Mouse (Mus musculus): Measurements from ENCODE around the gene Mnat1. TPM values are rescaled to one million over a fixed set of nuclear protein-coding genes. Genes with fewer than 3 reads are reported as not detected.

Mnat1 gene
- total and polyA plus RNA-seq, 2 experiments from 2014 or later: 13.2 to 16.1 TPM

GRCm38 (mm10) chr12:73098593-73098992 is 24.9 kb upstream of the Mnat1 start:
- H3K36me3 ChIP-seq (ENCODE audit: insufficient read depth, low read length): no peaks in the 10 kb centered on the region
- H3K4me2 ChIP-seq (ENCODE audit: low read depth, low read length, poor library complexity, severe bottlenecking): no peak overlapping the region
- no peaks in the 10 kb centered on the region for H3K4me1 ChIP-seq (ENCODE audit: insufficient read depth, low read length)
- no peaks in the 10 kb centered on the region for H3K27me3 ChIP-seq (ENCODE audit: insufficient read depth, low read length)
- WGBS: 90% methylated on average over 4 of the region's 4 CpGs
- ATAC-seq (ENCODE audit: low FRiP score): no peak
- no peak overlapping the region for H3K27ac ChIP-seq (ENCODE audit: low read depth, low read length)
- H3K4me3 ChIP-seq (ENCODE audit: low read depth, low read length): no peak overlapping the region
- no peak for DNase-seq (ENCODE audit: low spot score)
- TF ChIP-seq CTCF (IDR thresholded peaks at IDR 0.05): no peak
- H3K9me3 ChIP-seq (ENCODE audit: low read length): no peaks in the 10 kb centered on the region
- no peak overlapping the region for H3K9ac ChIP-seq (replicated peaks; ENCODE audit: low read length, poor library complexity, severe bottlenecking)

- WGBS: 90% methylated on average over 12 of the region's 12 CpGs
- Histone ChIP-seq H3K4me3 (ENCODE audit: low read depth, low read length) (no peak overlapping the region), H3K27me3 (ENCODE audit: insufficient read depth, low read length) (no peaks in the 10 kb centered on the region), H3K4me1 (ENCODE audit: insufficient read depth, low read length) (no peaks in the 10 kb centered on the region), H3K9ac (replicated peaks; ENCODE audit: low read length, poor library complexity, severe bottlenecking) (no peak overlapping the region), H3K27ac (ENCODE audit: low read depth, low read length) (no peak overlapping the region), H3K9me3 (ENCODE audit: low read length) (no peaks in the 10 kb centered on the region), H3K4me2 (ENCODE audit: low read depth, low read length, poor library complexity, severe bottlenecking) (no peak overlapping the region), H3K36me3 (ENCODE audit: insufficient read depth, low read length) (no peaks in the 10 kb centered on the region)
- ATAC-seq (ENCODE audit: low FRiP score) (no peak), DNase-seq (ENCODE audit: low spot score) (no peak)
- TF ChIP-seq CTCF (IDR thresholded peaks at IDR 0.05): no peak
These were observed 19.8 kb upstream of the Mnat1 start for GRCm38 (mm10) chr12:73103713-73104112.

- no peak overlapping the region for H3K4me2 ChIP-seq (ENCODE audit: low read depth, low read length, poor library complexity, severe bottlenecking)
- H3K9me3 ChIP-seq (ENCODE audit: low read length): no peaks in the 10 kb centered on the region
- H3K4me3 ChIP-seq (ENCODE audit: low read depth, low read length): no peak overlapping the region
- peaks cover 13% of the 10 kb centered on the region; the same call in 1 of the 2 replicates for H3K27me3 ChIP-seq (ENCODE audit: insufficient read depth, low read length)
- no peaks in the 10 kb centered on the region for H3K4me1 ChIP-seq (ENCODE audit: insufficient read depth, low read length)
- no peak overlapping the region for H3K27ac ChIP-seq (ENCODE audit: low read depth, low read length)
- ATAC-seq (ENCODE audit: low FRiP score) (no peak), DNase-seq (ENCODE audit: low spot score) (no peak)
- TF ChIP-seq CTCF (IDR thresholded peaks at IDR 0.05): no peak
- 85% methylated on average over 2 of the region's 2 CpGs for WGBS
- H3K9ac ChIP-seq (replicated peaks; ENCODE audit: low read length, poor library complexity, severe bottlenecking): no peak overlapping the region
- H3K36me3 ChIP-seq (ENCODE audit: insufficient read depth, low read length): no peaks in the 10 kb centered on the region
These were observed 15.7 kb upstream of the Mnat1 start for GRCm38 (mm10) chr12:73107821-73108220.

GRCm38 (mm10) chr12:73110431-73111111 is 12.9 kb upstream of the Mnat1 start:
- H3K9me3 ChIP-seq (ENCODE audit: low read length): no peaks in the 10 kb centered on the region
- 6% methylated on average over 19 of the region's 23 CpGs for WGBS
- H3K27ac ChIP-seq (ENCODE audit: low read depth, low read length): no peak overlapping the region
- H3K4me2 ChIP-seq (ENCODE audit: low read depth, low read length, poor library complexity, severe bottlenecking): peak overlapping the region; percentile 100
- no peaks in the 10 kb centered on the region for H3K4me1 ChIP-seq (ENCODE audit: insufficient read depth, low read length)
- TF ChIP-seq CTCF (IDR thresholded peaks at IDR 0.05): no peak
- peaks cover 13% of the 10 kb centered on the region; the same call in 1 of the 2 replicates for H3K27me3 ChIP-seq (ENCODE audit: insufficient read depth, low read length)
- DNase-seq (ENCODE audit: low spot score) (no peak), ATAC-seq (ENCODE audit: low FRiP score) (no peak)
- no peaks in the 10 kb centered on the region for H3K36me3 ChIP-seq (ENCODE audit: insufficient read depth, low read length)
- 0 out of 2 replicates have a peak overlapping the region, but pooled peaks have one; percentile 52 for H3K4me3 ChIP-seq (ENCODE audit: low read depth, low read length)
- no peak overlapping the region; the same call in 1 of the 2 replicates for H3K9ac ChIP-seq (replicated peaks; ENCODE audit: low read length, poor library complexity, severe bottlenecking)

GRCm38 (mm10) chr12:73111561-73112325 is 11.8 kb upstream of the Mnat1 start:
- DNase-seq (ENCODE audit: low spot score) (no peak), ATAC-seq (ENCODE audit: low FRiP score) (0 out of 2 replicates have a peak, but pooled peaks have one; percentile 47)
- Histone ChIP-seq H3K4me1 (ENCODE audit: insufficient read depth, low read length) (no peaks in the 10 kb centered on the region), H3K27me3 (ENCODE audit: insufficient read depth, low read length) (peaks cover 17% of the 10 kb centered on the region; the same call in 1 of the 2 replicates), H3K36me3 (ENCODE audit: insufficient read depth, low read length) (no peaks in the 10 kb centered on the region), H3K9ac (replicated peaks; ENCODE audit: low read length, poor library complexity, severe bottlenecking) (peak overlapping the region; percentile 63), H3K4me3 (ENCODE audit: low read depth, low read length) (peak overlapping the region; percentile 52), H3K27ac (ENCODE audit: low read depth, low read length) (no peak overlapping the region), H3K4me2 (ENCODE audit: low read depth, low read length, poor library complexity, severe bottlenecking) (peak overlapping the region; percentile 100), H3K9me3 (ENCODE audit: low read length) (no peaks in the 10 kb centered on the region)
- WGBS: 1% methylated on average over 42 of the region's 44 CpGs
- TF ChIP-seq CTCF (IDR thresholded peaks at IDR 0.05): no peak

Measured in midbrain, postnatal 0 days (tissue).